Mouse (Mus musculus) heart, postnatal 0 days (tissue): ENCODE data around the gene M1ap.

Experiments used
- CTCF ChIP-seq: IDR thresholded peaks from 2 replicates; pipeline ENCODE4 v1.5.1; 2016; ENCODE audit warnings: antibody characterized with exemption, control low read depth, low read depth
- EP300 ChIP-seq: IDR thresholded peaks from 2 replicates; pipeline ENCODE4 v1.6.1; 2016; ENCODE audit warnings: antibody characterized with exemption, low read depth

DNA sequence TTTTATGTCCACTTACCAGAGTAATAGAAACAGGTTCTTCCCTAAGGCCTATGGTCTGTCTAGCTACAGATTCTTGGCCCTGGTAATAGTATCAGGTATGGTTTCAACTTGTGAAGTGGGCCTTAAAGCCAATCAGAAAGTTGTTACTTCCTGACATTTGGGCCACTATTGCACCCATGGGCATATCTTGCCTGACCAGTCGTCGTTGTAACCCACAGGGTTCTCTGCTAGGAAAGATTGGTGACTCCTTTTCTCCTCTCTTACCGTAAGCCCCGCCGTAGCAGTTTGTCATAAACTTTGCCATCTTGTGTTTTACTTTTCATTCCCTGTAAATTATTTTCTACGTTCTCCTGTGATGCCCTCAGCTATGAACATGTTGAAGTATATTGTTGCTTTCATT, 73.4 kb downstream of the M1ap start:
- TF ChIP-seq EP300 (no peak), CTCF (no peak)
